Mouse (Mus musculus) cerebellum, adult 2 months (tissue): ENCODE measurements around the gene Olfr307. TPM values are rescaled to one million over a fixed set of nuclear protein-coding genes. Genes with fewer than 3 reads are reported as not detected.

Source experiments
- DNase-seq, 2 experiments: peaks; one replicate each; pipeline ENCODE4 v3.0.0; 2021
- H3K27ac ChIP-seq: fragments of 200-500 bp; 2 replicates; pipeline ENCODE4 v1.5.1; 2012; ENCODE audit warnings: low read length, control low read depth, inconsistent platforms; ENCODE audit not compliant: insufficient read depth
- H3K27me3 ChIP-seq: fragments of 200-500 bp; 2 replicates; pipeline ENCODE4 v1.6.1; 2012; ENCODE audit warnings: inconsistent platforms, mild to moderate bottlenecking, low read length, moderate library complexity; ENCODE audit not compliant: control insufficient read depth, insufficient read depth
- H3K4me1 ChIP-seq: fragments of 200-500 bp; 2 replicates; pipeline ENCODE4 v1.6.1; 2011; ENCODE audit warnings: low read length; ENCODE audit not compliant: control insufficient read depth, insufficient read depth
- H3K4me3 ChIP-seq: fragments of 200-500 bp; replicated peaks from 2 replicates; pipeline ENCODE3; 2011; ENCODE audit warnings: mild to moderate bottlenecking, low read depth, low read length, control low read depth; ENCODE audit not compliant: insufficient read depth
- CTCF ChIP-seq: fragments of 200-500 bp; IDR thresholded peaks from 2 replicates; pipeline ENCODE4 v1.5.1; 2011; ENCODE audit warnings: low read depth, mild to moderate bottlenecking, control low read depth, low read length, moderate library complexity, borderline replicate concordance; ENCODE audit not compliant: insufficient read depth
- POLR2A ChIP-seq: fragments of 200-500 bp; IDR thresholded peaks from 2 replicates; pipeline ENCODE4 v1.6.1; 2011; ENCODE audit warnings: low read length, control low read depth, borderline replicate concordance; ENCODE audit not compliant: insufficient read depth
- WGBS: fragments of 180-500 bp; shearing (Covaris S2); methylation state at CpG from one replicate; pipeline ENCODE4 v1.1.7; 2018; 5-methylcytosine and 5-hydroxymethylcytosine counted together
- polyA plus RNA-seq: library from polyadenylated mRNA; depleted of rRNA; stranded (reverse); fragments of >200 nt; gene quantifications from 2 replicates; pipeline ENCODE4 v1.2.3, GENCODE M21; 2012; rRNA removed

Gene Olfr307
- polyA plus RNA-seq, 1 experiment = not detected

GRCm38 (mm10) chr7:86313608-86314007 is 23.8 kb downstream of the Olfr307 start, which contains the start of gene Olfr309:
Gene Olfr309, minus strand, starts transcription at chr7:86313708.
- no peak within 1 kb of the TSS for H3K27ac ChIP-seq
- TF ChIP-seq POLR2A = no peak
- no peak for TF ChIP-seq CTCF
- no peak for DNase-seq
- WGBS = 67% methylated on average over 2 of the region's 2 CpGs
- H3K4me3 ChIP-seq = no peak within 1 kb of the TSS
- H3K4me1 ChIP-seq = no peaks in the 10 kb centered on the region
- no peaks in the 10 kb centered on the region for H3K27me3 ChIP-seq

Other genes with a start within 250 kb of the Olfr307 start
- not detected in 2 replicates for gene Vmn2r75, start 165.8 kb downstream of the Olfr307 start, polyA plus RNA-seq
- not detected in 2 replicates for gene Vmn2r76, start 91.3 kb downstream of the Olfr307 start, polyA plus RNA-seq
- gene Olfr310, start 60.4 kb downstream of the Olfr307 start, polyA plus RNA-seq = not detected in 2 replicates
- not detected in 2 replicates for gene Olfr309, start 23.9 kb downstream of the Olfr307 start, polyA plus RNA-seq
- not detected in 2 replicates for gene Olfr308, start 12.0 kb downstream of the Olfr307 start, polyA plus RNA-seq
- not detected in 2 replicates for gene Olfr305, start 29.3 kb upstream of the Olfr307 start, polyA plus RNA-seq
- not detected in 2 replicates for gene Olfr304, start 49.1 kb upstream of the Olfr307 start, polyA plus RNA-seq
- gene Olfr303, start 60.2 kb upstream of the Olfr307 start, polyA plus RNA-seq = not detected in 2 replicates
- not detected in 2 replicates for gene Olfr301, start 66.3 kb upstream of the Olfr307 start, polyA plus RNA-seq
- not detected in 2 replicates for gene Olfr299, start 122.3 kb upstream of the Olfr307 start, polyA plus RNA-seq
- gene Olfr298, start 154.9 kb upstream of the Olfr307 start, polyA plus RNA-seq = not detected in 2 replicates
- gene Olfr297, start 182.4 kb upstream of the Olfr307 start, polyA plus RNA-seq = not detected in 2 replicates
- gene Olfr295, start 246.3 kb upstream of the Olfr307 start, polyA plus RNA-seq = not detected in 2 replicates